Mouse (Mus musculus): ENCODE measurements at regions not wholly inside any gene's neighbourhood (a gene's known extent, or its start where the extent isn't known, plus 50 kb on each side); places are given as distances from the start of the nearest gene placed in this dataset.
A peak's percentile ranks its signal among the peaks of the same experiment; 100 is the strongest.

GRCm38 (mm10) chr19:6644871-6645270 lies 102.0 kb upstream of the Slc22a12 start:
- DNase-seq: peak in 1 of 2 experiments; percentile 4

- DNase-seq: no peak
These were observed 96.8 kb upstream of the Slc22a12 start for GRCm38 (mm10) chr19:6639681-6640080.

DNA sequence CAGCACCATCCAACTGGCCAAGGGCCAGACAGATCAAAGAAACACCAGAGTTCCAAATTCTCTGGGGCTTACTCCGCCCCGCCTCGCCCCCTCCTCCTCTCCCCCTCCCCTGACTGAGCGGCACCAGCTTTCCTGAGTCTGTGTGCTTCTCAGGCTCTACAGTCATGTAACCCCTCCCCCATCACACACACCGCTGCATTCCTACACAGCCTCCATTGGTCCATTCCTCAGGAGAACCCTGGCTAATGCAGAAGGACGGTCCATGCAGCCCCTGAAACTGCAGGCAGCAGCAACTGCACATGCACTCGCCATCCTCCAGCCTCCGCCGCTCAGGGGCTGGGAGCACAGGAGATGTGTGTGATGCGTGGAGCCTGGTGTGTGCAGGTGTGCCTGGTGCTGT lies 90.6 kb upstream of the Slc22a12 start:
- DNase-seq: no peak

DNA sequence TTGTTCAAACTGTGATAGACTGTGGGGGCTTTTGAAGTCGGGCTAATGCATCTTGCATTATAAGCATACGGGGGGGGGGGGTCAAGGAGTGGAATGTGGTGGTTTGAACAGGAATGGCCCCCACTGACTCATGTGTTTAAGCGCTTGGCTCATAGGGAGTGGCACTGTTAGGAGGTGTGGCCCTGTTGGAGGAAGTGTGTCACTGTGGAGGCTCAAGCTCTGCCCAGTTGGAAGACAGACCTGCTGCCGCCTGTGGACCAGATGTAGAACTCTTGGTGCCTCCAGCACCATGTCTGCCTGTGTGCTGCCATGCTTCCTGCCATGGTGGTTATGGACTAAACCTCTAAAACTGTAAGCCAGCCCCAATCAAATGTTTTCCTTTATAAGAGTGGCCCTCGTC lies 89.0 kb upstream of the Slc22a12 start:
- DNase-seq: no peak

DNA sequence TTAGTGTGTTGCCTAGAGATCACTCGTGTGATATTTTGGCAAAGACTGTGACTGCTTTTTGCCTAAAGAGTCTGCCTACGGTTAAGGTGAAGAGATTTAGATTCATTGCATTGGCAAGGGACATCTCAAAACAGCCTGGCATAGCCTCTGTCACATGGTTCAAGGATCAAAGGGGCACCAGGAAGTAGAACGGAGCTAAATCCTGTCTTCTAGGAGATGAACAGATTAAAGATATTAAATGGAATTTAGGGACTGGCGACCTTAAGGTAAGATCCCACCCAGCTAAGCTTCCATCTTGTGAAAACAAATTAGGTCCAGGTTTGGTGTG lies 87.7 kb upstream of the Slc22a12 start:
- DNase-seq: no peak

- DNase-seq: peak in 1 of 2 experiments; percentile 13
These were observed 87.2 kb upstream of the Slc22a12 start for GRCm38 (mm10) chr19:6629911-6630612.

- DNase-seq: no peak
These were observed 82.7 kb upstream of the Slc22a12 start for GRCm38 (mm10) chr19:6625574-6625973.

GRCm38 (mm10) chr19:6621023-6621422 lies 78.2 kb upstream of the Slc22a12 start:
- peak in 1 of 2 experiments; percentile 16 for DNase-seq

DNA sequence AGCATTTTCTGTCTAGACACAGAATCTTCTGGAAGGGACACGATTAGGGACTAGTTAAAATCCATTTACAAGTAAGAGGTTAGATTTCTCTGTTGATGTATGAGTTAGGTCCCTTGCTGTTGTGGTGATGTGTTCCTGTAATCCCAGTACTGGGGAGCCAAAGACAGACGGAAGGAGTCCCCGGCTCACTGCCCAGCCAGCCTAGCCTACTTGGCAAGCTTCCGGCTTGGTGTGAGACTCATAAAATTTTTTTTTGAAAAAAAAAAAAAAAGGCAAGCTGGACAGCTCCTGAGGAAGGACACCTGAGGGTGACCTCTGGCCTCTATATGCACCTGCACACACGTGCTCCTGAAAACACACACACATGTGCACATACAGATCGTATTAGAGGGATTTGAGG lies 76.7 kb upstream of the Slc22a12 start:
- DNase-seq: no peak

DNA sequence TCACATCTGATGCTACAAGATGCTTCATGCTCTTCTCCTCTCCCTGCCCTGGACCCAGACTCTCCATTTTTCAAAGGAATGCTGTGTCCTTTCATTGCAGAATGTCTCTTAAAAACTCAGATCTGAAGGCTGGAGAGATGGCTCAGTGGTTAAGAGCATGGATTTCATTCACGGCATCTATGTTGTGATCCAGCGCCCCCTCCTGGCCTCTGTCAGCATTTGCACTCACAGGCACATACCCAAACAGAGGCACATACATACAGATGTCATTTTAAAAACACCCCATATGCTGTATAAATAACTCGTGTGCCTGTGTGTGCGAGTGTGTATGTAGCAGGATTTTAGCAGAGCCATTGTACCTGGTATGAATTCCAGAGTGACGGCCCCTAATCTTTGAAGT lies 73.8 kb upstream of the Slc22a12 start:
- no peak for DNase-seq

- peak in 1 of 2 experiments; percentile 14 for DNase-seq
These were observed 69.6 kb upstream of the Slc22a12 start for GRCm38 (mm10) chr19:6612441-6612840.

DNA sequence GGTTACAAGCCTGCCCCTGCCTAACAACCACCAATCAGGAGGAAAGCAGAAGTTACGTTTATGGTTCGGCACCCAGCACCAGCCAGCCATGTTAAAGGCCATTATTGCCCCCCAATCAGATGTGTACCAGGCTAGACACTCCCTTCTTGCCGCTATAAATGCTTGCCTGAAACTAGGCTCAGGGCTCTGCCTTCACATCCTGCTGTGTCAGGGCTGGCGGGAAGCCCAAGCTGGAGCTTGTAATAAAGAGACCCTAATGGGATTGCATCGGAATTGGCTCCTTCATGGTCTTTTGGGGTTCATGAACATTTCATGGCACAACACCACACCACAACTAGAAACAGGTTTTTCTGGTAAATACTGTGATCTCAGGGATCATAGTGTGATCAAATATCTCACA lies 69.1 kb upstream of the Slc22a12 start:
- DNase-seq: peak in 1 of 2 experiments; percentile 9

GRCm38 (mm10) chr19:6610715-6611114 lies 67.9 kb upstream of the Slc22a12 start:
- peak in 1 of 2 experiments; percentile 7 for DNase-seq

DNA sequence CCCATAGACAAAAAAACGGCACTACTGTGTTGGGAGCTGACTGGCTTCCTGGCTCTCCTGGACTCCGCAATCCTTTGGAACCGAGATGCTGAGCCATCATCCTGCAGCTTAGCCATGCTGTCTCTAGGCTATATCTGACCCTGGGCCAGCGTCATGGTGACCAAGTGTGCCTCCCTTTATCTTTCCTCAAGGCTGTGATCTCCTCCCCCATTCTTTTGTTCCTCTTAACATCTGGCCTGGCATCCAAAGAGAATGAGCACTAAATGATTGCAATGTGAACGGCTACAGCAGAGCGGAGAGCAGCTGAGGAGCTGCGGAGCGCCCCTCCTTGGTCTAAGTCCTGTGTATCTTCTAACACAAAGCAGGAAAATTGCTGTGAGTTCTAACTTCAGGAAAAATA lies 67.2 kb upstream of the Slc22a12 start:
- DNase-seq: peak in 1 of 2 experiments; percentile 8

- no peak for DNase-seq
These were observed 64.7 kb upstream of the Slc22a12 start for GRCm38 (mm10) chr19:6607501-6607900.

- DNase-seq: no peak
These were observed 63.8 kb upstream of the Slc22a12 start for GRCm38 (mm10) chr19:6606667-6607066.

DNA sequence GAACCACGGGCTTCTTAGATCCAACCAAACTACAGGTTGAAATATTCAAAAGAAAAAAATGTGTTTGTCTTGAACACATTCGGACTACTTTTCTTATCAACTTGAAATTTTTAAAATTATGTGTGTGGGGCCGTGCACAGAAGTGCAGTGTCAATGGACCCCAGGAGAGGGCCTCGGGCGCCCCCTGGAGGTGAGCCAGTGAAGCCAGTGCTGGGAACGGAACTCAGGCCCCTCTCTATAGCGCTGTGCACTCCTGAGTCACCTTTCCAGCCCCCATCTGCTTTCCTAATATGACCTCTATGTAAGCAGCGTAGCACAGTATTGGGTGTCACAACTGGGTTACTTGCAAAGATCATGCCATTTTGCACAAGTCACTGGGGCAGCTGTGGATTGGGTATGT lies 61.9 kb upstream of the Slc22a12 start:
- peak in 1 of 2 experiments; percentile 14 for DNase-seq

DNA sequence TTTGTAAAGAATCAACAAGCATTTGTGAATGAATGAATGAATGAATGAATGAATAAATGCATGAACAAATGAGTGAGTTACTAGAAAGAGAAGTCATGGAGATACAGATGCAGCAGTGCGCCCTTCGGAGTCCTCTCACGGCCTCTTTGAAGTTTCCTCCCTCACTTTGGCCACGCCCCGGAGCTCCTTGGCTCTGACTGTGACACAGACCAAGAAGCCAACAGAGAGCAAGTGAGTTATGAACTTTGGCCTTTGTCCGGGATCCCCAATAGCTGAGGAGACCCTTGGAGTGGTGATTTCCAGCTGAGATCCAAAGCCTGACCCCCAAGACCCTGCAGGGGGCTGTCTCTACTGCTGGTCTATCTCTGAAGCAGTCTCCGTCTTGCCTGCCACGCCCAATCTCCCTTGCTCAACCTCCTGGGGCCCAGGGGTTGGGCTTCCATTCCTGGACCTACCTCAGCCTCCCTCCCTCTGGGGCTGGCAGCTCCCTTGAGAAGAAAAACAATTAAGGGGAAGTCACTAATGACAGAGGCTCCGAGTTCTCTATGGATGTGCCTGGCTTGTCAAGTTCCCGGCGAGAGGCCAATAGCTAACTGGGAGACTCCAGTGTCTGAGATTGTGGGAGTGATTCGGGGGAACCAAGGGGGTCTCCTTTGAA lies 58.2 kb upstream of the Slc22a12 start:
- DNase-seq: peak in 1 of 2 experiments; percentile 15

GRCm38 (mm10) chr19:6599281-6599680 lies 56.4 kb upstream of the Slc22a12 start:
- peak in 1 of 2 experiments; percentile 7 for DNase-seq

- DNase-seq: peak in 1 of 2 experiments; percentile 16
These were observed 55.4 kb upstream of the Slc22a12 start for GRCm38 (mm10) chr19:6598186-6598585.

DNA sequence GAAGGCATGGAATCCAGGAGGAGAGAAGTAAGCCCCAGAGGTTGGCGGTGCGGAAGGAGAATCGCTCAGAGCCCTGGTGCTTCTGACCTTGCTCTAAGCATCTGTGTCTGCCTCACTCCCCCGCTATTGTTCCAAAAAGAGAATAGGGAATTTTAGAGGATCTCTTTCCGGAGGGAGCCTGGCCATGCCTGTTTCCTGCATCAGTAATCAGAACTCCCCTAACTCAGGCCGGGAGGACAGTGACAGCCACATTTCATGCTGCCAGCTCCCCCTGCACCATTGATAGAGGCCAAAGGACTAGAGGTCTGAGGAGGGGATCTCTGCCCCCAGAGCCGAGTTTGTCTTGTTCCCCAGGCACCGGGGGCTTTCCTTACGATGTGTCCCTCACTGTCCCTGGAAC lies 53.0 kb upstream of the Slc22a12 start:
- DNase-seq: peak in 1 of 2 experiments; percentile 5

Measured in lung, postnatal 4 days (tissue).